Mouse (Mus musculus): ENCODE measurements at regions not wholly inside any gene's neighbourhood (a gene's known extent, or its start where the extent isn't known, plus 50 kb on each side); places are given as distances from the start of the nearest gene placed in this dataset.

- 52% methylated on average over 4 of the region's 4 CpGs for WGBS
- ATAC-seq (replicated peaks; ENCODE audit: low FRiP score) = no peak
- H3K4me1 ChIP-seq = no peaks in the 10 kb centered on the region
These were observed 152.5 kb downstream of the Nr2f2 start for GRCm38 (mm10) chr7:70213970-70214520.

GRCm38 (mm10) chr7:70205900-70206299 is 160.6 kb downstream of the Nr2f2 start:
- Histone ChIP-seq H3K27me3 (no peaks in the 10 kb centered on the region), H3K9ac (no peak overlapping the region), H3K4me3 (replicated peaks) (no peak overlapping the region), H3K27ac (no peak overlapping the region), H3K4me1 (no peaks in the 10 kb centered on the region), H3K4me2 (no peak overlapping the region), H3K36me3 (no peaks in the 10 kb centered on the region), H3K9me3 (replicated peaks) (no peaks in the 10 kb centered on the region)
- ATAC-seq (replicated peaks; ENCODE audit: low FRiP score) = no peak
- 69% methylated on average over 1 of the region's 1 CpGs for WGBS

More at GRCm38 (mm10) chr7:70213970-70214520, 152.5 kb downstream of the Nr2f2 start:
- H3K9me3 ChIP-seq (replicated peaks) = no peaks in the 10 kb centered on the region
- H3K4me2 ChIP-seq = no peak overlapping the region
- H3K4me3 ChIP-seq (replicated peaks) = no peak overlapping the region
- no peaks in the 10 kb centered on the region for H3K36me3 ChIP-seq
- no peaks in the 10 kb centered on the region for H3K27me3 ChIP-seq
- H3K27ac ChIP-seq = no peak overlapping the region
- no peak overlapping the region for H3K9ac ChIP-seq

- H3K9ac ChIP-seq = no peak overlapping the region
- no peaks in the 10 kb centered on the region for H3K27me3 ChIP-seq
- H3K36me3 ChIP-seq = no peaks in the 10 kb centered on the region
- WGBS = 83% methylated on average over 4 of the region's 4 CpGs
- no peaks in the 10 kb centered on the region for H3K4me1 ChIP-seq
- no peak overlapping the region for H3K4me2 ChIP-seq
- H3K4me3 ChIP-seq (replicated peaks) = no peak overlapping the region
- no peak for ATAC-seq (replicated peaks; ENCODE audit: low FRiP score)
- H3K27ac ChIP-seq = no peak overlapping the region
- H3K9me3 ChIP-seq (replicated peaks) = no peaks in the 10 kb centered on the region
These were observed 166.3 kb downstream of the Nr2f2 start for GRCm38 (mm10) chr7:70200188-70200587.

GRCm38 (mm10) chr7:70178956-70179355 is 187.6 kb downstream of the Nr2f2 start:
- peaks cover 3% of the 10 kb centered on the region; the same call in 1 of the 2 replicates for H3K27me3 ChIP-seq
- H3K9me3 ChIP-seq (replicated peaks) = no peaks in the 10 kb centered on the region
- H3K27ac ChIP-seq = no peak overlapping the region
- WGBS = 75% methylated on average over 2 of the region's 2 CpGs
- H3K4me2 ChIP-seq = no peak overlapping the region
- no peak for ATAC-seq (replicated peaks; ENCODE audit: low FRiP score)
- no peaks in the 10 kb centered on the region for H3K4me1 ChIP-seq
- no peak overlapping the region for H3K9ac ChIP-seq
- H3K4me3 ChIP-seq (replicated peaks) = no peak overlapping the region
- H3K36me3 ChIP-seq = no peaks in the 10 kb centered on the region

GRCm38 (mm10) chr7:70178006-70178405 is 188.5 kb downstream of the Nr2f2 start:
- peaks cover 3% of the 10 kb centered on the region; the same call in 1 of the 2 replicates for H3K27me3 ChIP-seq

GRCm38 (mm10) chr7:70176686-70177259 is 189.8 kb downstream of the Nr2f2 start:
- H3K4me3 ChIP-seq (replicated peaks) = no peak overlapping the region
- no peaks in the 10 kb centered on the region for H3K9me3 ChIP-seq (replicated peaks)
- H3K4me2 ChIP-seq = 0 out of 2 replicates have a peak overlapping the region, but pooled peaks have one; percentile 1
- H3K27me3 ChIP-seq = peaks cover 3% of the 10 kb centered on the region; the same call in 1 of the 2 replicates
- no peak overlapping the region for H3K9ac ChIP-seq
- H3K36me3 ChIP-seq = no peaks in the 10 kb centered on the region
- H3K4me1 ChIP-seq = no peaks in the 10 kb centered on the region
- no peak overlapping the region for H3K27ac ChIP-seq
- WGBS = 63% methylated on average over 16 of the region's 16 CpGs
- ATAC-seq (replicated peaks; ENCODE audit: low FRiP score) = peak; percentile 69

More at GRCm38 (mm10) chr7:70178006-70178405, 188.5 kb downstream of the Nr2f2 start:
- Histone ChIP-seq H3K4me2 (no peak overlapping the region), H3K9me3 (replicated peaks) (no peaks in the 10 kb centered on the region), H3K9ac (no peak overlapping the region), H3K4me1 (no peaks in the 10 kb centered on the region), H3K4me3 (replicated peaks) (no peak overlapping the region), H3K27ac (no peak overlapping the region), H3K36me3 (no peaks in the 10 kb centered on the region)
- no peak for ATAC-seq (replicated peaks; ENCODE audit: low FRiP score)
- WGBS = 85% methylated on average over 2 of the region's 2 CpGs

GRCm38 (mm10) chr7:70176086-70176485 is 190.4 kb downstream of the Nr2f2 start:
- Histone ChIP-seq H3K4me3 (replicated peaks) (no peak overlapping the region), H3K4me2 (0 out of 2 replicates have a peak overlapping the region, but pooled peaks have one; percentile 1), H3K27me3 (peaks cover 3% of the 10 kb centered on the region; the same call in 1 of the 2 replicates), H3K4me1 (no peaks in the 10 kb centered on the region), H3K9me3 (replicated peaks) (no peaks in the 10 kb centered on the region), H3K9ac (no peak overlapping the region), H3K36me3 (no peaks in the 10 kb centered on the region), H3K27ac (no peak overlapping the region)
- no peak for ATAC-seq (replicated peaks; ENCODE audit: low FRiP score)
- whole genome bisulfite sequencing = 77% methylated on average over 7 of the region's 7 CpGs

- WGBS = 49% methylated on average over 7 of the region's 7 CpGs
- no peaks in the 10 kb centered on the region for H3K4me1 ChIP-seq
- no peak overlapping the region for H3K9ac ChIP-seq
- ATAC-seq (replicated peaks; ENCODE audit: low FRiP score) = no peak
- H3K27me3 ChIP-seq = no peaks in the 10 kb centered on the region
- H3K4me3 ChIP-seq (replicated peaks) = no peak overlapping the region
- H3K9me3 ChIP-seq (replicated peaks) = no peaks in the 10 kb centered on the region
- no peak overlapping the region for H3K4me2 ChIP-seq
- no peak overlapping the region for H3K27ac ChIP-seq
- H3K36me3 ChIP-seq = no peaks in the 10 kb centered on the region
These were observed 194.1 kb downstream of the Nr2f2 start for GRCm38 (mm10) chr7:70172431-70172830.

- H3K9me3 ChIP-seq (replicated peaks) = no peaks in the 10 kb centered on the region
- H3K36me3 ChIP-seq = no peaks in the 10 kb centered on the region
- H3K27ac ChIP-seq = no peak overlapping the region
- no peak for ATAC-seq (replicated peaks; ENCODE audit: low FRiP score)
- H3K9ac ChIP-seq = no peak overlapping the region
- H3K4me2 ChIP-seq = no peak overlapping the region
- WGBS = 73% methylated on average over 4 of the region's 4 CpGs
- H3K4me3 ChIP-seq (replicated peaks) = no peak overlapping the region
- H3K27me3 ChIP-seq = no peaks in the 10 kb centered on the region
- H3K4me1 ChIP-seq = no peaks in the 10 kb centered on the region
These were observed 195.1 kb downstream of the Nr2f2 start for GRCm38 (mm10) chr7:70171456-70171855.

- Histone ChIP-seq H3K4me2 (no peak overlapping the region), H3K9ac (no peak overlapping the region), H3K27ac (no peak overlapping the region), H3K36me3 (no peaks in the 10 kb centered on the region), H3K9me3 (replicated peaks) (no peaks in the 10 kb centered on the region), H3K27me3 (no peaks in the 10 kb centered on the region), H3K4me3 (replicated peaks) (no peak overlapping the region), H3K4me1 (no peaks in the 10 kb centered on the region)
- ATAC-seq (replicated peaks; ENCODE audit: low FRiP score) = no peak
- 71% methylated on average over 4 of the region's 4 CpGs for WGBS
These were observed 198.5 kb downstream of the Nr2f2 start for GRCm38 (mm10) chr7:70168080-70168479.

- no peak overlapping the region for H3K4me3 ChIP-seq (replicated peaks)
- H3K9me3 ChIP-seq (replicated peaks) = no peaks in the 10 kb centered on the region
- no peaks in the 10 kb centered on the region for H3K27me3 ChIP-seq
- H3K4me2 ChIP-seq = no peak overlapping the region
- 85% methylated on average over 5 of the region's 5 CpGs for WGBS
- no peak overlapping the region for H3K27ac ChIP-seq
- ATAC-seq (replicated peaks; ENCODE audit: low FRiP score) = no peak
- H3K9ac ChIP-seq = no peak overlapping the region
- no peaks in the 10 kb centered on the region for H3K4me1 ChIP-seq
- H3K36me3 ChIP-seq = no peaks in the 10 kb centered on the region
These were observed 200.5 kb downstream of the Nr2f2 start for GRCm38 (mm10) chr7:70166081-70166480.

- Histone ChIP-seq H3K9me3 (replicated peaks) (no peaks in the 10 kb centered on the region), H3K27ac (no peak overlapping the region), H3K4me2 (no peak overlapping the region), H3K9ac (no peak overlapping the region), H3K4me3 (replicated peaks) (no peak overlapping the region), H3K36me3 (no peaks in the 10 kb centered on the region), H3K27me3 (no peaks in the 10 kb centered on the region), H3K4me1 (no peaks in the 10 kb centered on the region)
- ATAC-seq (replicated peaks; ENCODE audit: low FRiP score) = no peak
- 72% methylated on average over 4 of the region's 4 CpGs for WGBS
These were observed 201.0 kb downstream of the Nr2f2 start for GRCm38 (mm10) chr7:70165501-70165900.

Data from kidney, embryonic 15.5 days (tissue).